Mouse (Mus musculus) small intestine, adult 2 months (tissue): ENCODE data around the gene Ascl4. TPM values are rescaled to one million over a fixed set of nuclear protein-coding genes. Genes with fewer than 3 reads are reported as not detected.

ENCODE experiments used
- H3K27ac ChIP-seq: fragments of 200-500 bp; 2 replicates; pipeline ENCODE4 v1.5.1; 2012; ENCODE audit warnings: low read depth, low read length, control low read depth, inconsistent platforms; ENCODE audit not compliant: insufficient read depth
- H3K27me3 ChIP-seq: fragments of 200-500 bp; 2 replicates; pipeline ENCODE4 v1.6.1; 2012; ENCODE audit warnings: mild to moderate bottlenecking, moderate library complexity, low read length, inconsistent platforms; ENCODE audit not compliant: control insufficient read depth, insufficient read depth
- H3K36me3 ChIP-seq: fragments of 200-500 bp; 2 replicates; pipeline ENCODE4 v1.6.1; 2012; ENCODE audit warnings: mild to moderate bottlenecking, low read length, control low read depth, inconsistent platforms; ENCODE audit not compliant: control insufficient read depth, insufficient read depth
- H3K4me1 ChIP-seq: fragments of 200-500 bp; 2 replicates; pipeline ENCODE4 v1.6.1; 2012; ENCODE audit warnings: low read length, inconsistent platforms, mixed read lengths; ENCODE audit not compliant: control insufficient read depth, insufficient read depth, insufficient read length
- H3K4me3 ChIP-seq: fragments of 200-500 bp; 2 replicates; pipeline ENCODE4 v1.5.1; 2012; ENCODE audit warnings: low read depth, mild to moderate bottlenecking, control low read depth, inconsistent platforms, low read length, moderate library complexity
- CTCF ChIP-seq: fragments of 200-500 bp; IDR thresholded peaks from 2 replicates; pipeline ENCODE4 v1.5.1; 2012; ENCODE audit warnings: low read depth, mild to moderate bottlenecking, control low read depth, inconsistent platforms, low read length, moderate library complexity, mixed read lengths; ENCODE audit not compliant: insufficient replicate concordance, insufficient read length; ENCODE audit errors: extremely low read depth
- POLR2A ChIP-seq: fragments of 200-500 bp; IDR thresholded peaks from 2 replicates; pipeline ENCODE4 v1.6.1; 2012; ENCODE audit warnings: low read depth, mild to moderate bottlenecking, control low read depth, inconsistent platforms, low read length, moderate library complexity
- WGBS: fragments of 180-500 bp; shearing (Covaris S2); methylation state at CpG from one replicate; pipeline ENCODE4 v1.1.7; 2018; 5-methylcytosine and 5-hydroxymethylcytosine counted together
- polyA plus RNA-seq: library from polyadenylated mRNA; depleted of rRNA; stranded (reverse); fragments of >200 nt; gene quantifications from 2 replicates; pipeline ENCODE4 v1.2.3, GENCODE M21; 2012

The Ascl4 gene
- polyA plus RNA-seq, 1 experiment, result 0.14 TPM

GRCm38 (mm10) chr10:85957464-85957950 is 30.0 kb downstream of the Ascl4 start, which contains the start of gene Rtcb:
Gene Rtcb (minus strand): TSS chr10:85957823.
- Histone ChIP-seq H3K4me1 (peaks cover 12% of the 10 kb centered on the region; the same call in 1 of the 2 replicates), H3K27ac (peak within 1 kb of the TSS; percentile 91), H3K36me3 (peaks cover 6% of the 10 kb centered on the region), H3K4me3 (peak within 1 kb of the TSS; percentile 100), H3K27me3 (no peaks in the 10 kb centered on the region)
- 0% methylated on average over 38 of the region's 38 CpGs for WGBS
- TF ChIP-seq POLR2A (peak; percentile 68), CTCF (no peak)

GRCm38 (mm10) chr10:85962897-85963296 is 35.4 kb downstream of the Ascl4 start:
- no peaks in the 10 kb centered on the region for H3K36me3 ChIP-seq
- no peak overlapping the region for H3K27ac ChIP-seq
- H3K27me3 ChIP-seq, result no peaks in the 10 kb centered on the region
- 60% methylated on average over 9 of the region's 9 CpGs for WGBS
- no peak overlapping the region for H3K4me3 ChIP-seq
- TF ChIP-seq POLR2A, result no peak
- no peak for TF ChIP-seq CTCF
- no peaks in the 10 kb centered on the region for H3K4me1 ChIP-seq

GRCm38 (mm10) chr10:85964316-85964715 is 36.8 kb downstream of the Ascl4 start:
- TF ChIP-seq CTCF, result no peak
- no peak for TF ChIP-seq POLR2A
- 84% methylated on average over 7 of the region's 7 CpGs for WGBS

GRCm38 (mm10) chr10:85966476-85966875 is 39.0 kb downstream of the Ascl4 start:
- Histone ChIP-seq H3K4me1 (no peaks in the 10 kb centered on the region), H3K27me3 (no peaks in the 10 kb centered on the region), H3K27ac (no peak overlapping the region), H3K36me3 (no peaks in the 10 kb centered on the region), H3K4me3 (no peak overlapping the region)
- no peak for TF ChIP-seq CTCF
- TF ChIP-seq POLR2A, result no peak
- WGBS, result 46% methylated on average over 2 of the region's 2 CpGs

More at GRCm38 (mm10) chr10:85964316-85964715, 36.8 kb downstream of the Ascl4 start:
- no peaks in the 10 kb centered on the region for H3K36me3 ChIP-seq
- H3K4me1 ChIP-seq, result no peaks in the 10 kb centered on the region
- H3K27me3 ChIP-seq, result no peaks in the 10 kb centered on the region
- H3K27ac ChIP-seq, result no peak overlapping the region
- no peak overlapping the region for H3K4me3 ChIP-seq

- Histone ChIP-seq H3K36me3 (no peaks in the 10 kb centered on the region), H3K27me3 (no peaks in the 10 kb centered on the region), H3K4me3 (no peak overlapping the region), H3K4me1 (no peaks in the 10 kb centered on the region), H3K27ac (no peak overlapping the region)
- WGBS, result 62% methylated on average over 17 of the region's 17 CpGs
- TF ChIP-seq POLR2A (no peak), CTCF (no peak)
These were observed 40.1 kb downstream of the Ascl4 start for GRCm38 (mm10) chr10:85967411-85968156.

GRCm38 (mm10) chr10:85968157-85968634 is 40.7 kb downstream of the Ascl4 start:
- Histone ChIP-seq H3K36me3 (no peaks in the 10 kb centered on the region), H3K27ac (no peak overlapping the region), H3K4me3 (no peak overlapping the region), H3K27me3 (no peaks in the 10 kb centered on the region), H3K4me1 (no peaks in the 10 kb centered on the region)
- TF ChIP-seq CTCF (peak; percentile 77; the same call in 1 of the 2 replicates), POLR2A (no peak)
- 11% methylated on average over 7 of the region's 7 CpGs for WGBS

DNA sequence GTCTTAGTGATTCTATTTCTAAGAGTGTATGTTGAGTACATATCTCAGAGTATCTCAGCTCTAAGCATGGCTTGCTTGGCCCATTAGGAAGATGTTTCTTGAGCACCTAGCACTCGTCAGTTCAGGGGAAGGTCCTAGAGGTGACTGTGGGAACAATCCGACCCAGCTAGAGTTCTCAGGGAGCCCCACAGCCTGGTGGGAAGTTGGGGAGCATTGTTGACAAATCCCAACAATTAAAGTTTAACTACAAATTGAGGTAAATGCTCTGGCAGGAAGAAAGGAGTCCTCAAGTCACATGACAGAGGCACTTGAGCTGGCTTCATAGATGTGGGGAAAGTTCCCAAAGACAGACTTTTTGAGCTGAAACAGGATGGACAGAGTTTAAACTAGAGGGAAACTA is 41.2 kb downstream of the Ascl4 start:
- Histone ChIP-seq H3K4me1 (no peaks in the 10 kb centered on the region), H3K36me3 (no peaks in the 10 kb centered on the region), H3K27ac (no peak overlapping the region), H3K27me3 (no peaks in the 10 kb centered on the region), H3K4me3 (no peak overlapping the region)
- no peak for TF ChIP-seq POLR2A
- no peak for TF ChIP-seq CTCF
- 54% methylated on average over 2 of the region's 2 CpGs for WGBS
